Mouse (Mus musculus): ENCODE data around the gene Myh14.
A peak's percentile ranks its signal among the peaks of the same experiment; 100 is the strongest.

Myh14 gene

GRCm38 (mm10) chr7:44669103-44669502, 1.5 kb downstream of the Myh14 start:
- no peak for DNase-seq

DNA sequence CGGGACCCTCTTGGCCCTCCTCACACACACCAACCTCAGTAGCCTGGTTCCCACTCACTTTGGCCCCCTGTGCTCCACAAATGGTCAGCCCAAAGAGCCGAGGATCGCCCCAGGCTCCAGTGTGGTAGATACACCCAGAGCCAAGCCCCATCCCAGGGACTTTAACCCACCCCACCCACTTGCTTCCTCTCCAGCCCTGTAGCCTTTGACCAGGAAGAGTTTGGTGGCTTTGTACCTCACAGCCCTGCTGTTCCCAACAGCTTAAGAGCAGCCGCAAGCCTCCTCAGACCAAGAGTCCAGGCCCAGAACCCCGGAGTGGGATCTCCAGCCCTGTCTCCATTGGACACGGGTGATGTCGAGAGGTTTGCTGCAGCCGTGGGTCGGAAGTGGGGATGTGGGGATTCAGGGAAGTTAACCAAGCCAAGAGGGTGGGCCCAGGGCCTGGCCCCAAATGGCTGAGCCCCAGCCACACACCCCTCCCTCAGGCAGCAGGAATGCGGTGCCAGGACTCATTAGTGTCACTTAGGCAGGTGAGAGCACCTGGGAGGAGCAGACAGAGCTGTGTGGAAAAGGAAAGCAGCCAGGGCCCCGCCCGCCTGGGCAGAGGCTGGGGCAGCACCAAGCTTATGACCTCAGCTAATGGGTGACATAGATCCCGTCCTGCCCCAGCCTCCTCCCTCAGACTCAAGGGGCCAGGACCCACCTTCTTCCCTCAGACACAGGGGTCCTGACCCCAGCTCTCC, 2.5 kb downstream of the Myh14 start:
- DNase-seq = no peak

GRCm38 (mm10) chr7:44666462-44666861, 4.2 kb downstream of the Myh14 start:
- DNase-seq = no peak

GRCm38 (mm10) chr7:44664731-44665130, 5.9 kb downstream of the Myh14 start:
- DNase-seq = no peak

- no peak for DNase-seq
Observed at GRCm38 (mm10) chr7:44663546-44663945, 7.1 kb downstream of the Myh14 start.

DNA sequence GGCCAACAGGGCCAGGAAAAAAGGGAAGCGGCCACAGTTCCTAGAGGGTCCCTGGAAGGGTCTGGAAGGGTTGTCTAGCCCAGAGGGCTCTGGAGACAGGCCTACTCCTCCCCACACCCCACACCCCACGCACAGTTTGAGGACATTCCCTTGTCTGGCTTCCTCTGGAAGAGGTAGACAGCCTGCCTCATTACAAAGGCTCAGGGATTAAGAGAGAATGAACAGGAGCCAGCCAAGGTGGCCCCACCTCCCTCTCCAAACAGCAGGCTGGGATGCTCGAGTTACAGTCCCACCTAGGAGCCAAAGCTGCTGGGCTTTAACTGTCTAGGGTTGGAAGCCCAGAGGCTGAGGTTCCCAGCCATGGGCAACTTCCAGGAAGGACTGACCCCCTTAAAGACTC, 8.1 kb downstream of the Myh14 start:
- DNase-seq = no peak

GRCm38 (mm10) chr7:44662168-44662567, 8.5 kb downstream of the Myh14 start:
- no peak for DNase-seq

GRCm38 (mm10) chr7:44661219-44661618, 9.4 kb downstream of the Myh14 start:
- peak; percentile 46 for DNase-seq

- DNase-seq = peak; percentile 50
Observed at GRCm38 (mm10) chr7:44655504-44655903, 15.1 kb downstream of the Myh14 start.

GRCm38 (mm10) chr7:44653773-44654172, 16.9 kb downstream of the Myh14 start:
- DNase-seq = no peak

DNA sequence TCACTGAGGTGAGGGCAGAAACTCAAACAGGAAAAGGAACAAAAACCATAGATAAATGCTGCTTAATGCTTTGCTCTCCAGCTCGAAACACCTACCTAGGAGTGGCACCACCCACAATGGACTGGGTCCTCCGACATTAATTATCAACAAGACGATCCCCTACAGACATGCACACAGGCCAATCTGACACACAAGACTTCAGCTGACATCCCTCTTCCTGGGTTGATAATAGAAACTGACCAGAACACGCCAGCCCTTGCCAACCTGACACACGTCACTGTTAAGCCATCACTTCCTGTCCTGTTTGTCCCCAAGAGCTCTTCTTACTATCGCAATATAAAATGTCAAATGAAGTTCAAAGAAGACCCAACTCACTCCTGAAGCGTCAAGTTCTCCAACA, 19.2 kb downstream of the Myh14 start:
- no peak for DNase-seq

- peak; percentile 79 for DNase-seq
Observed at GRCm38 (mm10) chr7:44649990-44650389, 20.7 kb downstream of the Myh14 start.

DNA sequence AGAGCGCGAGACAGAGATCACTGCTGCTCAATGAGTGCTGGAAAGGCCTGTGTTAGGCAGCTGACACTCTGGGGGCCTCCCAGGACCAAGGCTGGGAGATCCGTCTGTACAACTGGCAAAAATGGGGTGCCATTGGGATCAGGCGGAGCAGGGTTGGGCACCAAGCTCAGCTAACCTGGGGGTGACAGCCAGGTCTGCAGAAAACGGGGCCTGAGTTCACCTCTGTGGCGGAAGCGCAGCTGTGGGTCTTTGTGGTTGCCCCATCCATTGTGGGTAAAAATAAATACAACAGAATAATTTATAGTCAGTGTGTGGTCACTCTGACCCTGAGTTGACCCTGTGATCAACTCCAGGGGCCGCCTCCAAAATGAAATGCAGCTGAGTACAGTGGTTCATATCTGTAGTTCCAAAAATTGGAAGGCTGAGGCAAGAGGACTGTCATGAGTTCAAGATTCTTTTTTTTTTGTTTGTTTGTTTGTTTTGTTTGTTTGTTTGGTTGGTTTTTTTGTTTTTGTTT, 21.5 kb downstream of the Myh14 start:
- no peak for DNase-seq

- DNase-seq = no peak
Observed at GRCm38 (mm10) chr7:44647729-44648128, 22.9 kb downstream of the Myh14 start.

GRCm38 (mm10) chr7:44647042-44647724, 23.5 kb downstream of the Myh14 start:
- peak; percentile 87 for DNase-seq

GRCm38 (mm10) chr7:44645951-44646350, 24.7 kb downstream of the Myh14 start:
- no peak for DNase-seq

DNA sequence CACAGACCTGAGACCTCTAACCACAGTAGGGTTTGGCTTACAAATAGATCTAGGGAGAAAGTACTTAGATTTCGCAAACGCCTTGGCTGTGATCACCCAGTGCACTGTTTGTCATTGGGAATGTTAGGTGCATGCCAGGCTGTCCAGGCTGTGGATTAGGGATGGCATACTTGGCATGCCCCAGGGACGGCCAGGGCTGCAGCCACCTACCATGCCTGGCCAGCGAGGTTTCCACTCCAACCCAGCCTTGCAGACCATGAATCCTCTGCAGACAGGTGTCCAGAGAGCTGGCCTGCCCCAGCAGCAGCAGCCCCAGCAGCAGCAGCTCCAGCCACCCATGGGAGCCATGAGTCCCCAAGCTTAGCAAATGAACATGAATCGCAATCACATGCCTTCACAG, 25.4 kb downstream of the Myh14 start:
- no peak for DNase-seq

DNA sequence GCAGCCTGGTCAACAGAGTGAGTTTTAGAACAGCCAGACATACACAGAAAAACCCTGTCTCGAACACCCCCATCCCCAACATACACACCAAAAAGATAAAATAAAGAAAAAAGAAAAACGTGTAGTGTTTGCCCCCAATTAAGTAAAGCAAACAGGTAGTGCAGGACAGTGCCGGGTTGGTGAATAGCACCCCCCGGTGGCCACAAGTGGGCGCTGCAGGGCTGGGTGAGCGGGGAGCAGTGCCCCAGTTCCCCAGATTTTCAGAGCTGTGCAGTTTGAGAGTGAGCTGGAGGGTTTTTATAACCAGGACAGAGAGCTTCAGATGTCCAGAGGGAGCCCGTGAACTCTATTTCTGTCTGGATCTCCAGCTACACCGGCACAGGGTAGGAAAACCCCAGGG, 28.8 kb downstream of the Myh14 start:
- peak; percentile 54 for DNase-seq

DNA sequence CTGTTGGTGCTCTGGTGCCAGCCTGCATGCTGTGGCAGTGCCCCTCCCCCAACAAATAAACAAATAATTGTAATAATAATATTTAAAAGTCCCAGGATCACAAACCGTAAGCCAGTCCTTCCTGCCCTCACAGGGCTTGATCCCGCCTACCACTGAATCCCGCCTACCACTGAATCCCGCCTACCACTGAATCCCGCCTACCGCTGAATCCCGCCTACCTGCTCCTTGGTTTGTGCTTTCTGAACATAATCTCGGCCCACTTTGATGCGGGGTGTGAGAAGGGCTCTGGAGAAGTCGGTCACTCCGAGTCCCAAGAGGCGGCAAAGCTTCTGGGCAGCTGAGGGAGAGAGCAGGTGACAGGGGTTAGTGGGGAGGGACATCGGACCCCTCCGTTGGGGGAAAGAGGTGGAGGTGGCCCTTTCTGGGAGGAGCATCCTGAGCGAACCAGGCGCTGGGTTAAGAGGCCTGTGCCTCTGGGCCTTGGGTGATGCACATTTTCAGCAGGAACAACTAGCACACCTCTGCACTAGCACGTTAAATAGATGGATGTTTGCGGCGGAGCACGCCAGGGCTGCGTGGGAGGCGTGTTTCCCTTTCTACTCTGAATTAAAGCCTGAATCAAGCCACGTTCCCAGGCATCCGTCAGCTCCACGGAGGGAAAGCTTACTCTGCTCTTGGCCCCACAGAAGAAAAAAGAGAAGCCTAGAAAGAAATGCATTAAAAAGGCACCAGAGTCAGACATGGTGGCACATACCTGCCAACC, 29.6 kb downstream of the Myh14 start:
- DNase-seq = peak; percentile 40

DNA sequence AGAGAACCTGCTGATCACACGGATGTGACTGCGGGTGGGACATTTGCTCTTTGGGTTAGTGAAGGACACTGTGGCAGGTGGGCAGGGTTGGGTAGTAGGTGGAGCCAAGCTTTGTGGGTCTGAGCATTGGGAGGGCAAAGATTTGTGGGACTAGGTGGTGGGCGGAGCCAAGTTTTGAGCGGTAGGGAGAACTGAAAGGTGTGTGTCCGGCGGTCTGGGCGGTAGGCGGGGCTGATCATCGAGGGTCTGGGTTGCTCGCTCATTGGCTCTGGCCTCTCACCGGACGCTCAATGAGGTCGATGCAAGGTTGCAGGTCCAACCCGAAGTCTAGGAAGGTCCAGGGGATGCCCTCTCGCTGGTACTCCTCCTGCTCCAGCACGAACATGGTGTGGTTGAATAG, 32.0 kb downstream of the Myh14 start:
- no peak for DNase-seq

DNA sequence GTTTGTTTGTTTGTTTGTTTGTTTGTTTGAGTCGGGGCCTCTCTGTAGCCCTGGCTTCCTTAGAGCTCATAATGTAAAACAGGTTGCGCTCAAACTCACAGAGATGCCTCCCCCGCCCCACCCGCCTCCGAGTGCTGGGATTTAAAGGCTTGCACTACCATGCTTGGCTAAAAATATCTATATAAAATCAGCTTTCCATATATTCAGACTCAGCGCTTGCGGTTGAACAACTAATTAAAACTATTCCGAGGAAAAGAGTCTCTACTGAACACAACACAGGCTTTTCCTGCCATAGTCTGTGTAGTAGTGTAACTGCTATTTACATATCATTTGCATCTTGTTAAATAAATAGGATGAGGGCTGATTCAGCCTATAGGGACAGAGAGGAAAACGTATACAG, 34.0 kb downstream of the Myh14 start:
- DNase-seq = peak; percentile 42

DNA sequence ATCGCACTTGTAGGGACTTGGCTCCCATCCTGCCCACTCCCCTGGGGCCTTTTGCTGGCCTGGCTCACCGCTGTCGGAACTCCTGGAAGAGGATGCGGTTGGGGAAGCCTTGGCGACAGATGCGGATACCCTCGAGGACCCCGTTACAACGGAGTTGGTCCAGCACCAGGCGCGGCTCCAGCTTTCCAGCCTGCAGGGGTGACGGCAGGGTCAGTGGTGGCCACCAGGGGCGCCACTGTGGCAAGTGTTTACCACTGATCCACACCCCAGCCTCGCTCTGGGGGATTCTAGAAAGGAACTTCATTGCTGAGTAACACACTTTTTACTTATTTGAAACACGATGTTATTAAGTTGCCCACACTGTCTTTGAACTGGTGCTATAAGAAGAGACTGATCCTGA, 37.2 kb downstream of the Myh14 start:
- DNase-seq = no peak

- DNase-seq = no peak
Observed at GRCm38 (mm10) chr7:44632676-44633075, 38.0 kb downstream of the Myh14 start.

GRCm38 (mm10) chr7:44630437-44630836, 40.2 kb downstream of the Myh14 start:
- no peak for DNase-seq
